In the genomic region with DNA sequence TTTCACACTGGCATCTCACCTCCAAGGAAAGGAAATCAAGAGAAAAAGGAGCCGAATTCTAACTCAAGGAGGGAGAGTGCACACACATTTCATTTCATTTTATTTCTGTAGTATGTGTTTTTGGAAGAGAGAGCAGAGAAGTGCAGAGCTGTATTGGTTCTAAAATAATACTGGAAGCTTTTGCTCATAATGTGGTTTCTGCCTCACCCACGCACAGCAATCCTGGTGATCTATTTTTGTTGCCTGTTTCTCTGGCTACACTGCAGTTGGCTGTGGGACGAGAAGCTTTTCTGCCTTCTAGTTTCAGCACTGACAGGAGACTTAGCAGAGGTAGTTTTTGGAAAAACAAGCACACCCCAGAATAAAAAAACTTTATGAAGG, we compare ENCODE assay signal across 8 mouse cellular contexts.
DNase-seq lines count a peak whose midpoint lies in the region; ATAC-seq lines count a peak whose summit lies in the region.

No protein-coding gene starts in this region.

- 0 out of 2 replicates have a peak overlapping the region, but pooled peaks have one; percentile 27 for H3K4me2 ChIP-seq in lung, embryonic 15.5 days
- peak overlapping the region; percentile 50; the same call in 1 of the 2 replicates for H3K4me2 ChIP-seq in hindbrain, embryonic 13.5 days
- peak overlapping the region; percentile 53 for H3K4me2 ChIP-seq in midbrain, embryonic 12.5 days (replicated peaks)

- no peak overlapping the region for H3K9ac ChIP-seq in lung, embryonic 15.5 days
- no peak overlapping the region for H3K9ac ChIP-seq in hindbrain, embryonic 13.5 days
- H3K9ac ChIP-seq in midbrain, embryonic 12.5 days (replicated peaks) = no peak overlapping the region

- no peak for ATAC-seq in lung, embryonic 15.5 days (ENCODE audit: borderline replicate concordance, extremely low read depth, low FRiP score, low TSS enrichment)
- ATAC-seq in hindbrain, embryonic 13.5 days (ENCODE audit: low FRiP score) = no peak
- ATAC-seq in midbrain, embryonic 12.5 days (ENCODE audit: low FRiP score, low read depth) = peak; percentile 19; the same call in 1 of the 2 replicates
- no peak for ATAC-seq in erythroid progenitor cell, adult 5-6 weeks (replicated peaks; ENCODE audit: low FRiP score, poor library complexity, severe bottlenecking)

- no peaks in the 10 kb centered on the region for H3K27me3 ChIP-seq in lung, embryonic 15.5 days
- H3K27me3 ChIP-seq in hindbrain, embryonic 13.5 days = no peaks in the 10 kb centered on the region
- H3K27me3 ChIP-seq in midbrain, embryonic 12.5 days = no peaks in the 10 kb centered on the region

- no peak for DNase-seq in lung, adult 18-20 months
- DNase-seq in fibroblast of lung, adult 2 months (ENCODE audit: low read depth) = peak; percentile 43
- DNase-seq in lung, postnatal 14 days = no peak
- DNase-seq in adrenal gland, postnatal 10 days = no peak

- 46% methylated on average over 3 of the region's 3 CpGs for WGBS in lung, embryonic 15.5 days
- 12% methylated on average over 3 of the region's 3 CpGs for WGBS in hindbrain, embryonic 13.5 days
- WGBS in midbrain, embryonic 12.5 days = 15% methylated on average over 3 of the region's 3 CpGs

- H3K9me3 ChIP-seq in lung, embryonic 15.5 days = no peaks in the 10 kb centered on the region
- H3K9me3 ChIP-seq in hindbrain, embryonic 13.5 days = no peaks in the 10 kb centered on the region
- no peaks in the 10 kb centered on the region for H3K9me3 ChIP-seq in midbrain, embryonic 12.5 days

- H3K27ac ChIP-seq in lung, embryonic 15.5 days = peak overlapping the region; percentile 29; the same call in 1 of the 2 replicates
- peak overlapping the region; percentile 45 for H3K27ac ChIP-seq in hindbrain, embryonic 13.5 days
- peak overlapping the region; percentile 75 for H3K27ac ChIP-seq in midbrain, embryonic 12.5 days (replicated peaks)

- no peaks in the 10 kb centered on the region for H3K36me3 ChIP-seq in lung, embryonic 15.5 days
- H3K36me3 ChIP-seq in hindbrain, embryonic 13.5 days = no peaks in the 10 kb centered on the region
- no peaks in the 10 kb centered on the region for H3K36me3 ChIP-seq in midbrain, embryonic 12.5 days

- peaks cover 21% of the 10 kb centered on the region for H3K4me1 ChIP-seq in lung, embryonic 15.5 days
- H3K4me1 ChIP-seq in hindbrain, embryonic 13.5 days (replicated peaks) = peaks cover 37% of the 10 kb centered on the region
- H3K4me1 ChIP-seq in midbrain, embryonic 12.5 days = peaks cover 39% of the 10 kb centered on the region

- H3K4me3 ChIP-seq in lung, embryonic 15.5 days = no peak overlapping the region
- no peak overlapping the region for H3K4me3 ChIP-seq in hindbrain, embryonic 13.5 days
- H3K4me3 ChIP-seq in midbrain, embryonic 12.5 days = no peak overlapping the region
